Mouse (Mus musculus) liver, embryonic 13.5 days (tissue): ENCODE results near the gene Art4. TPM values are rescaled to one million over a fixed set of nuclear protein-coding genes. Genes with fewer than 3 reads are reported as not detected.
"Not testable (repeated sequence)": the region's sequence is repeated elsewhere in the genome, so short reads cannot be mapped to it uniquely, and the experiment has no call there.

Experiments used
- ATAC-seq: fragments of 200-750 bp; cut with Nextera tagmentation; 2 replicates; pipeline ENCODE4 v1.8.0; 2017; ENCODE audit warnings: low read depth, mild to moderate bottlenecking, moderate number of reproducible peaks, moderate library complexity
- DNase-seq: peaks from one replicate; pipeline ENCODE4 v3.0.0; 2022
- H3K27ac ChIP-seq: fragments of 300-500 bp; sonication (generic); 2 replicates; pipeline ENCODE4 v1.5.1; 2015; ENCODE audit warnings: moderate library complexity, mild to moderate bottlenecking, inconsistent platforms
- H3K27me3 ChIP-seq: fragments of 300-500 bp; sonication (generic); 2 replicates; pipeline ENCODE4 v1.6.1; 2015; ENCODE audit warnings: mild to moderate bottlenecking, inconsistent platforms
- H3K36me3 ChIP-seq: fragments of 300-500 bp; sonication (generic); 2 replicates; pipeline ENCODE4 v1.6.1; 2015; ENCODE audit warnings: mild to moderate bottlenecking, inconsistent platforms
- H3K4me1 ChIP-seq: fragments of 300-500 bp; sonication (generic); replicated peaks from 2 replicates; pipeline ENCODE4 v1.6.1; 2015; ENCODE audit warnings: inconsistent platforms
- H3K4me2 ChIP-seq: fragments of 300-500 bp; sonication (generic); 2 replicates; pipeline ENCODE4 v1.6.1; 2015; ENCODE audit warnings: inconsistent platforms, mild to moderate bottlenecking, moderate library complexity
- H3K4me3 ChIP-seq: fragments of 300-500 bp; sonication (generic); replicated peaks from 2 replicates; pipeline ENCODE4 v1.5.1; 2015; ENCODE audit warnings: mild to moderate bottlenecking, inconsistent platforms
- H3K9ac ChIP-seq: fragments of 300-500 bp; sonication (generic); 2 replicates; pipeline ENCODE4 v1.6.1; 2015; ENCODE audit warnings: mild to moderate bottlenecking, inconsistent platforms
- H3K9me3 ChIP-seq: fragments of 300-500 bp; sonication (generic); replicated peaks from 2 replicates; pipeline ENCODE4 v1.6.1; 2016; ENCODE audit warnings: inconsistent platforms
- WGBS: fragments of 180-500 bp; shearing (Covaris S2); methylation state at CpG from one replicate; pipeline ENCODE4 v1.1.7; 2015; ENCODE audit not compliant: insufficient replicate concordance; 5-methylcytosine and 5-hydroxymethylcytosine counted together
- polyA plus RNA-seq: library from polyadenylated mRNA; unstranded; fragments of >200 nt; fragmentation: Nextera tagmentation; extraction: Ambion mirVana; gene quantifications from 2 replicates; pipeline ENCODE4 v1.2.1, GENCODE M21; 2015

The Art4 gene
- polyA plus RNA-seq, 1 experiment from 2014 or later: 28.8 TPM

DNA sequence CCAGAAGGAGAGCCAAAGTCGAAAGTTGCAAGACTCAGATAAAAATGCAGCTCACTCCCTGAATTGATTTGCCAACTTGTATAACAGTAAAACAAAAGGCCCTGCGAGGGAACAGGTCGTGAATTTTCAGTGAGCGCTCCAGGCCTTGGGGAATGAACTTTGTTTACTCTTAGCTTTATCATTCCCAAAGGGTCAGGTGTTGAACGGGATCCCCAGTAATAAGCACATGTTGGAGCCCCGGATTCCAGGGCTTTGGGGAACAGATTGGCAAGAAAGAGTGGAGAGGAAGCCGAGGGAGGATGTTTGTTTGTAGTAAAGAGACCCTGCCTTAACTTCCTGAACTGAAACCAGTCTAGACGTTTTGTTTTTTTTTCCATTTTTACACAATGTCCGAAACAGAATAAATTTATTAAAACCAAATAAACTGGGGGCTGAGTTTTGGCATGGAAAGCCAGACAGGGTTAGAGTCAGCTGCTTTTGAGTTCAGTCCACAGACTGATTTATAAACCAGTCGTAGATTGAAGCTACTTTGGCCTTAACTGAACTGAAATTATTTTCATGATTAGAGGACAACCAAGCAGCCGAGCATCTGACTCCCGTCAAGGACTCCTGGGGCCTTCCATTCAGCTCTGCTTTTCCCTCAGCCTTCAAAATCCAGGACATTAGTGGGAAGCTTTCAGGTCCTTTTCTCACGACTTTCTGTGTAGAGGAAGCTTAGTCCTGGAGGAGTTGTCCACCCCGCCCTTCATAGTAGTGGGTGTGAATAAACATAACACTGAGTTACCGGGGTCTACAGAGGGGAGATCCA lies 37.2 kb upstream of the Art4 start:
- no peaks in the 10 kb centered on the region for H3K9me3 ChIP-seq
- H3K27me3 ChIP-seq: no peaks in the 10 kb centered on the region
- 50% methylated on average over 15 of the region's 15 CpGs for WGBS
- peaks cover 8% of the 10 kb centered on the region for H3K4me1 ChIP-seq
- H3K4me2 ChIP-seq: no peak overlapping the region
- ATAC-seq: no peak
- no peak overlapping the region for H3K9ac ChIP-seq
- H3K36me3 ChIP-seq: no peaks in the 10 kb centered on the region
- H3K4me3 ChIP-seq: no peak overlapping the region
- DNase-seq: no peak
- no peak overlapping the region for H3K27ac ChIP-seq

DNA sequence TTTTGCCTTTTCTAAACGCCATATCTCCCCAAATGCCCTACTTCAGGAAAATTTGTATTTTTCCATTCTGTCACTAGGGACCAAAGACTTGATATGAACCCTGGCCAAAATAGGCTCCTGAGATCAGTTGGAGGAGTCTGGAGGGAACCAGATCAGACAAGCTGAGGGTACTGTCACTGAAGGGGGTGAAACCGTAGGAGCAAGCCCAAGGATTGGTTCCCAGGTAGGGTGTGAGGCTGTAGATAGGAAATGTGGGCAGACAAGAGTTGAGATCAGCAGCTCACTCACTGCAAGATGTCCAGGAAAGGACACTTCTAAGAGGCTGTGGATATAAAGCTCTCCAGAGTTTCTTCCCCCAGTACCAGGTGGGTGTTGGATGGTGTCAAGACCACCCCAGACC lies 34.5 kb upstream of the Art4 start:
- H3K27me3 ChIP-seq: no peaks in the 10 kb centered on the region
- no peak overlapping the region for H3K27ac ChIP-seq
- no peaks in the 10 kb centered on the region for H3K36me3 ChIP-seq
- no peak overlapping the region for H3K4me2 ChIP-seq
- H3K9ac ChIP-seq: no peak overlapping the region
- no peak overlapping the region for H3K4me3 ChIP-seq
- no peaks in the 10 kb centered on the region for H3K9me3 ChIP-seq
- DNase-seq (no peak), ATAC-seq (peak; percentile 78)
- peaks cover 8% of the 10 kb centered on the region for H3K4me1 ChIP-seq
- WGBS: 37% methylated on average over 2 of the region's 2 CpGs

DNA sequence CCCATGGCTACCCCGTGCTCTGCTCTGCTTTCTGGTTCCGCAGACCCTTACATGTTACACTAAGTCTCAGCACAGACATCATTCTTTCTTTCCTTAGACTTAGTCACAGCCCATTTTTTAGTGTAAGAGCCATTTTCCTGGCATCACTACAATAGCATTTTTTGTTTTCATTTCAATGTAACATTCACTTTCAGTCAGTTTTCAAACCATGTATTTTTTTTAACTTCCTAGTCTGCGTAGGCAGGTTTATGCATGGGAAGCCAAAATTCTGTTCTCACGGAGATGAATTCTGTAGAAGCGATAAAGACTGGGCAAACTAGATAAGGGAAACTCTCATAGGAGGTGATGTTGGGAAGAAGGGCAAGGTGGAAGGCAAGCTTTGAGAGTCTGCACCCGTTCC lies 32.0 kb upstream of the Art4 start:
- Histone ChIP-seq H3K27me3 (no peaks in the 10 kb centered on the region), H3K9ac (no peak overlapping the region), H3K4me1 (peaks cover 8% of the 10 kb centered on the region), H3K9me3 (no peaks in the 10 kb centered on the region), H3K4me2 (no peak overlapping the region), H3K27ac (no peak overlapping the region), H3K36me3 (no peaks in the 10 kb centered on the region), H3K4me3 (no peak overlapping the region)
- 73% methylated on average over 6 of the region's 6 CpGs for WGBS
- DNase-seq (no peak), ATAC-seq (no peak)

DNA sequence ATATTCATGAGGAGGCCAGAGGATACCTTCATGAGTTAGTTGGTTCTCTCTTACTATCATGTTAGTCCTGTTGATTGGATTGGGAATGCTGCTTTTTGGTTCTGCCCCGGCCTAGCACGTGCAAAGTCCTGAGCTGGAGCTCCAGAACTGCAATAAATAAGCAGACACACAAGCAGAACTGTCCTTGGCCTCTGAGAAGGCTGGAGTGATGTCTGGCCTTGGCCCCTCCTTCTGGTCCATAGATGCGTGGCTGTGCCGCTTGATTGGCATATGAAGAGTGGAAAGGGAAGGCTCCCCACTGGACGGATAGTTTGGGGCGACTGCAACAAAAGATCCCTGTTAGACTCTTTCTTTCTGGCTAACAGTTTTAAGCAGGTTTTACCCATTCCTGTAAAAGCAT lies 31.5 kb upstream of the Art4 start:
- H3K4me3 ChIP-seq: no peak overlapping the region
- 82% methylated on average over 6 of the region's 6 CpGs for WGBS
- H3K27me3 ChIP-seq: no peaks in the 10 kb centered on the region
- peaks cover 8% of the 10 kb centered on the region for H3K4me1 ChIP-seq
- no peak overlapping the region for H3K4me2 ChIP-seq
- H3K9ac ChIP-seq: no peak overlapping the region
- ATAC-seq (no peak), DNase-seq (no peak)
- H3K27ac ChIP-seq: no peak overlapping the region
- no peaks in the 10 kb centered on the region for H3K9me3 ChIP-seq
- H3K36me3 ChIP-seq: no peaks in the 10 kb centered on the region

DNA sequence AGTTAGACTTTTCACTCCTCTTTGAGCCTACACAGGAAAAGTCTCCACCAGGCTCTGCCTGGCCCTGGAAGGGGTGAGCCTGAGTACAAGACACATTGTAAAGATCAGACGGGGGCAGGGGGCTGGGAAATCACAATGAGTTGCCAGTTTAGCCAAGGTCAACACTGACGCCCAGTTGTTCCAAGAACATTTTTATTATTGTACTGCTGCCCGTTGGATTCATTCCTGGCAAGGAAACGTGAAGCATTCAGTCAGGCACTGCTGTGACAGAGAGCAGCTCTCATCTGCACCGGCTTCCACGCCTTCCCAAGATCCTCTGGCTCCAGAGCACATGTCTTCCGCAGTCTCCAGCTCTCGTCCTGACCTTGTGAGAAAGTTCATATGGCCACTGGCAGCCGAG lies 30.3 kb upstream of the Art4 start:
- Histone ChIP-seq H3K4me1 (peaks cover 8% of the 10 kb centered on the region), H3K27ac (no peak overlapping the region), H3K9me3 (no peaks in the 10 kb centered on the region), H3K27me3 (no peaks in the 10 kb centered on the region), H3K4me3 (no peak overlapping the region), H3K36me3 (no peaks in the 10 kb centered on the region), H3K4me2 (no peak overlapping the region), H3K9ac (no peak overlapping the region)
- DNase-seq (no peak), ATAC-seq (no peak)
- 65% methylated on average over 9 of the region's 9 CpGs for WGBS

DNA sequence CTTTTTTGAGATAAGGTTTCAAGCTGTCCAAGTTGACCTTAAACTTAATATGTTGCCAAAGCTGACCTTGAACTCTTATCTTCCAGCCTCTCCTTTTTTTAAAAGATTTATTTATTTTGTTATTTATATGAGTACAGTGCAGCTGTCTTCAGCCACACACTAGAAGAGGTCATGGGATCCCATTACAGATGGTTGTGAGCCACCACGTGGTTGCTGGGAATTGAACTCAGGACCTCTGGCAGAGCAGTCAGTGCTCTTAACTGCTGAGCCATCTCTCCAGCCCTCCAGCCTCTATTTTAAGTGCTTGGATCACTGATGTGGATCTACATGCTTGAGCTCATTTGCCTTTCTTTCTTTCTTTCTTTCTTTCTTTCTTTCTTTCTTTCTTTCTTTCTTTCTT lies 27.2 kb upstream of the Art4 start:
- H3K9ac ChIP-seq, H3K4me2 ChIP-seq: not testable (repeated sequence)

DNA sequence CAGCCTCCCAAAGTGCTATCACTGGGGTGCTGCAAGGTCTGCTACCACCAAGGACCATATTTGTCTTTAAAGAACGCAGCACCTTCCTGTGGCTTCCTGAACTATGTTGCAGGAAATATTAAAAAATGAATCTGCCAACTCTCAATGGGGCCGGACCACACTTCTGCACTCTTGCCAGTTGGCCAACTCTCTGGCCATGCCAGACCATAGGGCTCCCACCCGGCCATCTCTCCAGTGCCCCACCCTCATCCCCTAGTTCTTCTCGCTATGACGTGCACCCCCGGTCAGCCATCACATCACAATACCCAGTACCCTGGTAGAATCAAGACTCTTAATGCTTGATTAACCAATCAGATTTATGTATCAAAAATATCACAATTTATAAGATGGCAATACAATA lies 26.4 kb upstream of the Art4 start:
- H3K4me1 ChIP-seq: no peaks in the 10 kb centered on the region
- no peaks in the 10 kb centered on the region for H3K27me3 ChIP-seq
- H3K4me3 ChIP-seq: no peak overlapping the region
- no peaks in the 10 kb centered on the region for H3K9me3 ChIP-seq
- no peaks in the 10 kb centered on the region for H3K36me3 ChIP-seq
- WGBS: 79% methylated on average over 6 of the region's 6 CpGs
- no peak overlapping the region for H3K27ac ChIP-seq
- no peak overlapping the region for H3K9ac ChIP-seq
- ATAC-seq (no peak), DNase-seq (no peak)
- no peak overlapping the region for H3K4me2 ChIP-seq

More for the DNA sequence above, 27.2 kb upstream of the Art4 start:
- H3K4me1 ChIP-seq, H3K27me3 ChIP-seq, DNase-seq, H3K36me3 ChIP-seq, H3K4me3 ChIP-seq, H3K9me3 ChIP-seq, ATAC-seq, H3K27ac ChIP-seq: not testable (repeated sequence)
- WGBS: 37% methylated on average over 1 of the region's 1 CpGs

DNA sequence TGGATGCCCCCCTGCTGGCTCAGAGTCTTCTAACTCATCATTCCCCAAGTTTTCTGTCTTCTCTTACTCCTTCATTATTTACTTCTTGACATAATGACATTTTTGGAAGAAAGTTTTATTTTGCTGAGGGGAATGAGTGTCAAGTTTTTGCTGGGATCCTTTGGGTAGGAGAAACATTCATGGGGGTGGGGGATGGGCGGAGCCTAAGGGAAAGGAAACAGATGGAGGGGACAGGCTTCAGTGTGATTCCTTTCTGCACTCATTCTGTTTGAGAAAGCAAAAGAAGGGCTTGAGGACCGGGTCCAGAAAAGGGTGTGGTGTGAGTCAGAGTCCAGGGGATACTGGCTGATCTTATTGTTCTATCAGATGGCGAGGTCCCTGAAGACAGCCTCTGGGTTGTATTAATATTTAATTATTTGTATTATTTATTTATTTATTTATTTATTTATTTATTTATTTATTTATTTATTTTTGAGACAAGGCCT lies 25.9 kb upstream of the Art4 start:
- no peaks in the 10 kb centered on the region for H3K9me3 ChIP-seq
- H3K27me3 ChIP-seq: no peaks in the 10 kb centered on the region
- no peak overlapping the region for H3K4me3 ChIP-seq
- no peak overlapping the region for H3K4me2 ChIP-seq
- no peaks in the 10 kb centered on the region for H3K4me1 ChIP-seq
- 54% methylated on average over 3 of the region's 3 CpGs for WGBS
- DNase-seq: no peak
- no peak overlapping the region for H3K27ac ChIP-seq
- ATAC-seq: no peak
- no peak overlapping the region for H3K9ac ChIP-seq
- no peaks in the 10 kb centered on the region for H3K36me3 ChIP-seq

DNA sequence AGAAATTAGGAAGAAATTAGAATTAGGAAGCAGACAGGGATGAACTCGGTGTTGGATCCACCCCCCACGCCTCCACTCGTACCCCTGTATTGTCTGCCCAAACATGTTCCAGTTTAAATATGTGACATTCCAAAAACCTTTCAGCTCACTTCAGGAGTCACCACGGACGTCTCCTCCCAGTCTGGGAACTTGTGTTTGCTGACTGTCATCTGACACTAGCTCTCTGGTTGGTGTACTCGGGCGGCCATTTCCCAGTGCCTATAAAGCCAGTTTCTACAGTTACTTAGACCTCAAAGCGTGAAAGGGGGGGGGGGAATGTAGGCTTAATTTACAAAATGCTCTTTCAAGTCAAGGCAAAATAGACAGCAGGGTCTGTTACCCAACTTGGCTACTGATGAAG lies 24.1 kb upstream of the Art4 start:
- no peaks in the 10 kb centered on the region for H3K4me1 ChIP-seq
- H3K4me2 ChIP-seq: no peak overlapping the region
- H3K4me3 ChIP-seq: no peak overlapping the region
- ATAC-seq (no peak), DNase-seq (no peak)
- H3K9ac ChIP-seq: no peak overlapping the region
- WGBS: 60% methylated on average over 8 of the region's 8 CpGs
- H3K9me3 ChIP-seq: no peaks in the 10 kb centered on the region
- H3K27me3 ChIP-seq: no peaks in the 10 kb centered on the region
- H3K27ac ChIP-seq: no peak overlapping the region
- H3K36me3 ChIP-seq: no peaks in the 10 kb centered on the region

DNA sequence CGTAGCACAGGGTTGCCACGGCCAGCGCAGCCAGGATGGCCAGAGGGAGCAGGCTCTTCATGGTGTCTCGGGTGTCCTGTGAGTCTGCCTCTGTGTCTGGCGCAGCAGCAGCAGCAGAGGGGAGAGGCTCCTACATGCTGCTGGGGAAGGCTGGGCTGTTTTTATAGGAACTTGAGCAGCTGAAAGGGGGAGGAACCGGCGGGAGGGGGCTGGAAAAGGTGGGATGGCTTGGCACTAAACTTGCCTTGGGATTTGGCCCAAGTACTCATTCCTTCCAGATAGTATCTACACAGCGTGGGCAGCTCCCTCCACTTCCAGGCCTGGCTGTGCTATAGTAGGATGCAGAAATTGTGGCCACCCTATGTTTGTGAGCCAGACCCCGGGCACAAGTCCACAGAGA lies 18.1 kb upstream of the Art4 start, which contains the start of gene Mgp:
Gene Mgp, minus strand, starts transcription at position 154 of the 400 bp plus-strand sequence.
- no peak within 1 kb of the TSS for H3K27ac ChIP-seq
- no peaks in the 10 kb centered on the region for H3K36me3 ChIP-seq
- no peaks in the 10 kb centered on the region for H3K4me1 ChIP-seq
- no peaks in the 10 kb centered on the region for H3K9me3 ChIP-seq
- WGBS: 52% methylated on average over 9 of the region's 9 CpGs
- H3K27me3 ChIP-seq: no peaks in the 10 kb centered on the region
- ATAC-seq (no peak), DNase-seq (no peak)
- no peak within 1 kb of the TSS for H3K4me3 ChIP-seq
- no peak within 1 kb of the TSS for H3K9ac ChIP-seq
- H3K4me2 ChIP-seq: no peak within 1 kb of the TSS

DNA sequence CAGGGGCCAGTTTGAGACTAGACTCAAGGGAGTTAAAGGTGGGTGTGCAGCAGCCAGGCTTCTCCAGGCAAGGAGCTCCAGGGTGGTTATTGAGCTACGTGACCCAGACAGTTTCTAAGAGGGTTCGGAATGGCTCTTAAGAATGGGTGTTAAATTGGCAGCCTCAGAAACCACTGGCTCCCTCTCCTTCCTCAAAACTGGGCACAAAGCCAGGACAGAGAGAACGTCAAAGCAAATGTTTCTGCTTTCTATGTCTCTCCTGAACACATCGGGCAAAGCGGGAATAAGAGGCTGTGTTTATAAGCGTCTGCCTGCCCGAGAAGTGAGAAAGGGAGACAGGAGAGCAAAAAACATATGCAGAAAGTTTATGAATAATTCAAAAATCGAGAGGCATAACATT lies 17.1 kb upstream of the Art4 start:
- Histone ChIP-seq H3K9ac (no peak overlapping the region), H3K4me1 (no peaks in the 10 kb centered on the region), H3K36me3 (no peaks in the 10 kb centered on the region), H3K27ac (no peak overlapping the region), H3K9me3 (no peaks in the 10 kb centered on the region), H3K4me3 (no peak overlapping the region), H3K27me3 (no peaks in the 10 kb centered on the region), H3K4me2 (no peak overlapping the region)
- WGBS: 61% methylated on average over 8 of the region's 8 CpGs
- DNase-seq (no peak), ATAC-seq (no peak)

DNA sequence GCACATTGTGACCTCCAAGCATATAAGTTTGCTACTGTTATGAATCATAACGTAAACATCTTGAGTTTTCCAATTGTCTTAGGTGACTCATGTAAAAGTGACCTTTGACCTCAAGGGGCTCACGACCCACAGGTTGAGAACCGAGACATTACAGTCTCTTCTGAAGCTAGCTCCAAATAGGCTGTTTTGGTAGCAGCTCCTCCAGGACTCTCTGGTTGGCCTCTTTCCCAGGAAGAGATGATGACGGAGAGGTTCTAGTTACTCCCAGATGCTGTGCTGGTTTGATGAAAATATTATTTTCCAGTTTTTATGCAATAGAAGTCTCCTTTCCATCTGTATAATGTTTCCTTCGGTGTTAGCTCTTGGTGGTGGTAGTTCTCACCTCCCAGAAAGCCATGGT lies 11.4 kb upstream of the Art4 start:
- Histone ChIP-seq H3K4me1 (peaks cover 16% of the 10 kb centered on the region), H3K27ac (no peak overlapping the region), H3K27me3 (no peaks in the 10 kb centered on the region), H3K4me3 (no peak overlapping the region), H3K36me3 (no peaks in the 10 kb centered on the region), H3K9me3 (no peaks in the 10 kb centered on the region), H3K4me2 (no peak overlapping the region), H3K9ac (no peak overlapping the region)
- no peak for DNase-seq
- no peak for ATAC-seq
- WGBS: 69% methylated on average over 5 of the region's 5 CpGs
